Mouse (Mus musculus): Measurements from ENCODE around the gene Gm17555. TPM values are rescaled to one million over a fixed set of nuclear protein-coding genes. Genes with fewer than 3 reads are reported as not detected.
"Not testable (repeated sequence)": the region's sequence is repeated elsewhere in the genome, so short reads cannot be mapped to it uniquely, and the experiment has no call there.

Gm17555 gene
- not detected in 2 replicates for polyA plus RNA-seq (2014; fragmentation: Nextera tagmentation; extraction: Ambion mirVana)

DNA sequence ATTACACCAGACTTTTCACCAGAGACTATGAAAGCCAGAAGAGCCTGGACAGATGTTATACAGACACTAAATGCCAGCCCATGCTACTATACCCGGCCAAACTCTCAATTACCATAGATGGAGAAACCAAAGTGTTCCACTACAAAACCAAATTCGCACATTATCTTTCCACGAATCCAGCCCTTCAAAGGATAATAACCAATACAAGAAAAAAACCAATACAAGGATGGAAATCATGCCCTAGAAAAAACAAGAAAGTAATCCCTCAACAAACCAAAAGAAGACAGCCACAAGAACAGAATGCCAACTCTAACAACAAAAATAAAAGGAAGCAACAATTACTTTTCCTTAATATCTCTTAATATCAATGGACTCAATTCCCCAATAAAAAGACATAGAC is at the start of gene Gm17555:
Gene Gm17555 (plus strand): TSS at position 301 of the 400 bp plus-strand sequence.
- H3K4me2 ChIP-seq; H3K27me3 ChIP-seq (replicated peaks; ENCODE audit: control insufficient read depth, insufficient read depth, low read length); H3K4me3 ChIP-seq (ENCODE audit: low read depth, low read length); H3K27ac ChIP-seq (ENCODE audit: low read depth, low read length); DNase-seq (ENCODE audit: low spot score); H3K9me3 ChIP-seq (ENCODE audit: control insufficient read depth, low read length); H3K36me3 ChIP-seq (ENCODE audit: control insufficient read depth, insufficient read depth, low read length); H3K9ac ChIP-seq (ENCODE audit: low read depth, low read length); ATAC-seq (replicated peaks; ENCODE audit: low FRiP score); H3K4me1 ChIP-seq (replicated peaks; ENCODE audit: control insufficient read depth, insufficient read depth, low read length): not testable (repeated sequence)
- 89% methylated on average over 3 of the region's 3 CpGs for WGBS

DNA sequence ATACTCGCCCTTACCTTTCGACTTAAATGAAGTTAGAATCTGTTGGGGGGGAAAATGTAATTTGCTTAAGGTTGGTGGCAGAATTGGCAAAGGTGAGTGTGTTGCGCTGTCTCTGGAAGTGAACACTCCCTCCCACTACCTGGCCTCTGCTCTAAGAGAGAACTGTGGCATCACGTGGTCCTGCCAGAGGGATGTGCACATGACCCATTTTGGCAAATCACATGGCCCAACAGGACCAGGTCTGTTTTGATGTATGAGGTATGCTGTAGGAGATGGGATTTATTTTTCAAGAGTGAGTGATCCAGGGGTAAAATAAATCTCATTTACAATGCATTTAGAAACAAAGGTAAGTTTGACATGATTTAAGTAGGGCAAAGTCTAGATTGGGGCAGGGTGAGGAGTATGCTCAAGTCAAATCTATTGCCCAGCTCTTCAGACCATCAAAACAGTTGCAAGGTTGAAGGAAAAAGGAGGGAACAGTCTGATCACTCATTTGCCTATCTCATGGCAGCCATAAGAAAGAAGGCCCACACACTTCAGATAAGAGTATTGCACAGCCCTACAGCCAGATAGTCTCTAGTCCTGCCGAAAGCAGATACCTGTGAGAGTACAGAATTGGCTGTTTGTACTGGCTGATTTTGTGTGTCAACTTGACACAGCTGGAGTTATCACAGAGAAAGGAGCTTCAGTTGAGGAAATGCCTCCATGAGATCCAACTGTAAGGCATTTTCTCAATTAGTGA is 49.5 kb upstream of the Gm17555 start:
- H3K4me2 ChIP-seq, result no peak overlapping the region

DNA sequence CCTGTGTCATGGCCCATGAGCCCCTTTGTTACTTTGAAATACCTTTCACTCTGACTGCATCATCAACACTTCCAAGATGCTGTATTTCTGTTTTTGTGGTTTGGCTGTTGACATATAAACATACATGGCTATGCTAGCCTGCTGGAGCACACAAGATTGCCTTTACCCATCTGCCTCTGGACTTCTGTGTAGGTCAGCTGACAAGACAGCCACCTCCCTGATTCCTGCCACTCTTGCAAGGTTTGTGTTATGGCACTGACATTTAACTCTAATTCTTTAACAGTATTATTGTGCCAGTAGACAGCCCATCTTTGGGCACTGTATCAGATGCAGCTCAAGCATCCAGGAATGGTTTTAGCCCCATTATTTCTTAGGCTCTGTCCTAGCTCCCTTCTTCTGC is 48.6 kb upstream of the Gm17555 start:
- no peaks in the 10 kb centered on the region for H3K9me3 ChIP-seq (ENCODE audit: control insufficient read depth, low read length)
- peak overlapping the region; percentile 91 for H3K27ac ChIP-seq (ENCODE audit: low read depth, low read length)
- H3K4me1 ChIP-seq (replicated peaks; ENCODE audit: control insufficient read depth, insufficient read depth, low read length), result peaks cover 9% of the 10 kb centered on the region
- H3K9ac ChIP-seq (ENCODE audit: low read depth, low read length), result no peak overlapping the region; the same call in 1 of the 2 replicates
- no peak overlapping the region for H3K4me3 ChIP-seq (ENCODE audit: low read depth, low read length)
- H3K36me3 ChIP-seq (ENCODE audit: control insufficient read depth, insufficient read depth, low read length), result peaks cover 11% of the 10 kb centered on the region; the same call in 1 of the 2 replicates
- ATAC-seq (replicated peaks; ENCODE audit: low FRiP score), result no peak
- peak overlapping the region; percentile 49 for H3K4me2 ChIP-seq
- no peak for DNase-seq (ENCODE audit: low spot score)
- no peaks in the 10 kb centered on the region for H3K27me3 ChIP-seq (replicated peaks; ENCODE audit: control insufficient read depth, insufficient read depth, low read length)

More for the DNA sequence above, 49.5 kb upstream of the Gm17555 start:
- 80% methylated on average over 5 of the region's 5 CpGs for WGBS
- Histone ChIP-seq H3K36me3 (ENCODE audit: control insufficient read depth, insufficient read depth, low read length) (peaks cover 14% of the 10 kb centered on the region; the same call in 1 of the 2 replicates), H3K4me1 (replicated peaks; ENCODE audit: control insufficient read depth, insufficient read depth, low read length) (peaks cover 9% of the 10 kb centered on the region), H3K9ac (ENCODE audit: low read depth, low read length) (no peak overlapping the region), H3K27ac (ENCODE audit: low read depth, low read length) (peak overlapping the region; percentile 75), H3K9me3 (ENCODE audit: control insufficient read depth, low read length) (peaks cover 2% of the 10 kb centered on the region; the same call in 1 of the 2 replicates), H3K27me3 (replicated peaks; ENCODE audit: control insufficient read depth, insufficient read depth, low read length) (no peaks in the 10 kb centered on the region), H3K4me3 (ENCODE audit: low read depth, low read length) (no peak overlapping the region)
- peak; percentile 100 for ATAC-seq (replicated peaks; ENCODE audit: low FRiP score)
- DNase-seq (ENCODE audit: low spot score), result no peak

DNA sequence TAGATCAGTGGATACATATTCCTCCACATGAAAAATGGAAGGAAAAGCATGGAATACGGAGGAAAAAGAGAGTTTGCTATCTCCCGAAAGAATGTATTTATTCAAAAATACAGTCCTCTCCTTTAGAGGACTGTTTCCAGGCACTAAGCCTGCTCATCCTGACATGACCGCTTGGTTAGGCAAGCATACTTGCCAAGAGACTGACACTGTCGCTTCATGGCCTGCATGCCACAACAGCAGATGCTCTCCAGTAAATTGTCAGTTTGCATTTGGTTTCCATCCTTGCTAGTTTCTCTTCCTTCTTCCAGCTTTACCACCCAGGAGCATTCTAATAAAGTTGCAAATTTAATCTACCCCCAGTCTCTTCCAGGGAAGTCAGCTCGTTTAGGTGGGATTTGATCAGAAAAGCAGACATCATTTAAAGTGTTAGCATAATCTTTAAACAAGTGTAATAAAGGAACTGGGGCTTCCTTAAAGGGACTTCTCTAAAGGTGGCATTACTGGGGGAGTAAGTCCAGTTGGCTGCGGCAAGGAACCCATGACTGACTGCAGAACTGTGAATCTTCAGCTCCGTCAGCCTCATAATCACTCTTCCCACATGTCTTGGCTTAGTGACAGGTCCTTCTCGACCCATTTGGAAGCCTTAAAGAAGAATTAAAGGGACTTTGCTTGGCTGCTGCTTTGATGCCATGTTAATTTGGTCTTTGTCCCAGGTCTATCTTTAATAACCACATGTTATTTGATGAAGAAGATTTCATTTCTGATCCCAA is 47.9 kb upstream of the Gm17555 start:
- Histone ChIP-seq H3K4me1 (replicated peaks; ENCODE audit: control insufficient read depth, insufficient read depth, low read length) (peaks cover 9% of the 10 kb centered on the region), H3K4me2 (peak overlapping the region; percentile 49), H3K9ac (ENCODE audit: low read depth, low read length) (no peak overlapping the region), H3K9me3 (ENCODE audit: control insufficient read depth, low read length) (no peaks in the 10 kb centered on the region), H3K27ac (ENCODE audit: low read depth, low read length) (peak overlapping the region; percentile 91), H3K36me3 (ENCODE audit: control insufficient read depth, insufficient read depth, low read length) (peaks cover 5% of the 10 kb centered on the region; the same call in 1 of the 2 replicates), H3K27me3 (replicated peaks; ENCODE audit: control insufficient read depth, insufficient read depth, low read length) (no peaks in the 10 kb centered on the region), H3K4me3 (ENCODE audit: low read depth, low read length) (no peak overlapping the region)
- DNase-seq (ENCODE audit: low spot score) (no peak), ATAC-seq (replicated peaks; ENCODE audit: low FRiP score) (no peak)
- 86% methylated on average over 8 of the region's 8 CpGs for WGBS

DNA sequence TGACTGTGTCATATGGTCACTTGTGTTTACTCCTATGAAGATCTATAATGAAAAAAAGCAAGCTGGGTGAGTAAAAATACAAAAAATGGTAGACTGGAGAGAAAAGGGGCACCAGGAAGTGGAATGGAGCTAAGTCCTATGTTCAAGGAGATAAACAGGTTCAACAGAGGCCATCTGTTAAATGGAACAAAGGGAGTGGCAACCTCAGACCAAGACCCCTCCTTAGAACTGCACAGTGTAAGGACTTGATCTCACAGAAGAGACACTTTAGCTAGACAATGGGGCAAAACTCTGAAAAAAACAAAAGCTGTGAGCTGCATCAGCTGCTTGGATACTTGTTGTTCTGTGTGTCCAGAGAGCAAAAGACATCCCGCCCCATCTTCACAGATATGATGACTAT is 43.5 kb upstream of the Gm17555 start:
- H3K27me3 ChIP-seq (replicated peaks; ENCODE audit: control insufficient read depth, insufficient read depth, low read length), result no peaks in the 10 kb centered on the region
- no peak overlapping the region for H3K27ac ChIP-seq (ENCODE audit: low read depth, low read length)
- H3K9me3 ChIP-seq (ENCODE audit: control insufficient read depth, low read length), result no peaks in the 10 kb centered on the region
- H3K4me3 ChIP-seq (ENCODE audit: low read depth, low read length), result no peak overlapping the region
- no peak overlapping the region for H3K9ac ChIP-seq (ENCODE audit: low read depth, low read length)
- H3K4me1 ChIP-seq (replicated peaks; ENCODE audit: control insufficient read depth, insufficient read depth, low read length), result peaks cover 5% of the 10 kb centered on the region; the same call in 1 of the 2 replicates
- peak; percentile 64 for ATAC-seq (replicated peaks; ENCODE audit: low FRiP score)
- no peak for DNase-seq (ENCODE audit: low spot score)
- WGBS, result 97% methylated on average over 1 of the region's 1 CpGs
- H3K4me2 ChIP-seq, result no peak overlapping the region
- H3K36me3 ChIP-seq (ENCODE audit: control insufficient read depth, insufficient read depth, low read length), result no peaks in the 10 kb centered on the region

DNA sequence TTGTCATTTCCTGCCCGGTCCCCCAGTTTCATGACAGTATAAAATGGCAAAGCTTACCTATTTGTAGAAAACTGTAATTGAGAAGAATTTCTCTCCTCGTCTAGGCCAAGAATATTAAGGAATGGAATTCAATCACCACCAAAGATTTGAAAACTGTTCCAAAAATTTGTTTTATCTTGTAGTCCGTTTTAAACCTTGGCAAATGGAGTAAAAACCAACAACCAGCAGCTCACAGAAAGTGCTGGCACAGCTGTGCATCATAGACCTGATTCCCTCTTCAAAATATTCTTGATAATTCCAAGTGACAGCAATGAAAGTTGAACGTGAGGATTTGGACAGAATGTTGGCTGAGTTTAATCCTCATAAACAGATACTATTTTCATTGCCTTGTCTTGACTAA is 23.6 kb upstream of the Gm17555 start:
- DNase-seq (ENCODE audit: low spot score) (no peak), ATAC-seq (replicated peaks; ENCODE audit: low FRiP score) (no peak)
- H3K9ac ChIP-seq (ENCODE audit: low read depth, low read length), result no peak overlapping the region
- H3K4me3 ChIP-seq (ENCODE audit: low read depth, low read length), result no peak overlapping the region
- H3K4me1 ChIP-seq (replicated peaks; ENCODE audit: control insufficient read depth, insufficient read depth, low read length), result no peaks in the 10 kb centered on the region
- H3K36me3 ChIP-seq (ENCODE audit: control insufficient read depth, insufficient read depth, low read length), result no peaks in the 10 kb centered on the region
- H3K4me2 ChIP-seq, result no peak overlapping the region
- 76% methylated on average over 4 of the region's 4 CpGs for WGBS
- H3K27ac ChIP-seq (ENCODE audit: low read depth, low read length), result no peak overlapping the region
- no peaks in the 10 kb centered on the region for H3K27me3 ChIP-seq (replicated peaks; ENCODE audit: control insufficient read depth, insufficient read depth, low read length)
- no peaks in the 10 kb centered on the region for H3K9me3 ChIP-seq (ENCODE audit: control insufficient read depth, low read length)

DNA sequence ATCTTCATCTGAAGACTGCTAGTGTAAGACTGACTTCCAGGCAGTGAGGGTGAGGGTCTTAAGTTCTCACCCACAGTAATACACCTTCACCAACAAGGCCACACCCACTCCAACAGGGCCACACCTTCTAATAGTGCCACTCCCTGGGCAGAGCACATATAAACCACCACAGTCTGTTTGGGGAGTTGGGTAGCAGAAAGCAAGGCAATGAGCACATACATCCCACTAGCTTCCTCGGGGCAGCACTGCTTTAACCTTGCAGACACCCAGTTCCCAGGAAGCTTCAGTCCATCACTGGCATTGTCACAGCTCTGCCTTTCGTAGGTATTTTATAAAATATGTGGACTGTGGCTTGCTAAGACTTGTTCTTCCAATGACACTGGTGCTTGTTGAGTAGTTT is 22.8 kb upstream of the Gm17555 start:
- H3K9ac ChIP-seq (ENCODE audit: low read depth, low read length), result no peak overlapping the region
- H3K4me3 ChIP-seq (ENCODE audit: low read depth, low read length), result no peak overlapping the region
- H3K4me2 ChIP-seq, result no peak overlapping the region
- 85% methylated on average over 2 of the region's 2 CpGs for WGBS
- H3K27ac ChIP-seq (ENCODE audit: low read depth, low read length), result no peak overlapping the region
- H3K36me3 ChIP-seq (ENCODE audit: control insufficient read depth, insufficient read depth, low read length), result no peaks in the 10 kb centered on the region
- no peaks in the 10 kb centered on the region for H3K9me3 ChIP-seq (ENCODE audit: control insufficient read depth, low read length)
- H3K4me1 ChIP-seq (replicated peaks; ENCODE audit: control insufficient read depth, insufficient read depth, low read length), result no peaks in the 10 kb centered on the region
- no peaks in the 10 kb centered on the region for H3K27me3 ChIP-seq (replicated peaks; ENCODE audit: control insufficient read depth, insufficient read depth, low read length)
- ATAC-seq (replicated peaks; ENCODE audit: low FRiP score) (no peak; the same call in 1 of the 2 replicates), DNase-seq (ENCODE audit: low spot score) (no peak)

DNA sequence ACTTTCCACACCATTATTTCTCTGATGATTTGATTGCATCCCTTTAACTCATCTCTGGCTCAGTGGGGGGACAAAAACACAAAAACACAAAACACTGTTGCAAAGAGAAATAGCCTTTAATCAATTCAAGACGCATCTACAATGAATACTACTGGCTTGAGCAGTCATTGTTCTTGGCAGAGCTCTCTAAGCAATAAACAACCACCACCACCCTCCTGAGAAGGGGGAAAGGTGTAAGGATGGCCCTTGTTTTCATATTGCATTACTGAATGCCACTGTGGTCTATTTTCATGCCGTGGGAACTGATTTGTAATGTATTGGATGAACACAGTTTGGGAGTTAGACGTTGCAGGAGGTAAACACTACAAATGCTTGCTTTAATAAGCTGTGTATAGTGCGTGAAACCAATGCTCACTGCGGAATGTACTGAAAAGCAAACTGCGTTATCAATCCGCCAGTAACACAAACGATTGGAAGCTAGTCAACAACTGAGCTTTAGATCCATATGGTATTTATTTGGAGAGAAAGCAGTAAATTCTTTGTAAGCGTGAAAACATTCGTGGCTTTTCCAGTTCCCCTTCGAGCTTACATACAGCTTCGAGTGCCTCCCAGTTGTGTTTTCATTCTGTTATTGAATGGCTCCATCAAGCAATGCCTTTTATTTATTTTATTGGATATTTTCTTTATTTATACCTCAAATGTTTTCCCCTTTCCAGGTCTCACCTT is 19.1 kb upstream of the Gm17555 start:
- Histone ChIP-seq H3K4me3 (ENCODE audit: low read depth, low read length) (no peak overlapping the region), H3K27ac (ENCODE audit: low read depth, low read length) (no peak overlapping the region), H3K9me3 (ENCODE audit: control insufficient read depth, low read length) (no peaks in the 10 kb centered on the region), H3K27me3 (replicated peaks; ENCODE audit: control insufficient read depth, insufficient read depth, low read length) (no peaks in the 10 kb centered on the region), H3K36me3 (ENCODE audit: control insufficient read depth, insufficient read depth, low read length) (no peaks in the 10 kb centered on the region), H3K4me2 (no peak overlapping the region), H3K9ac (ENCODE audit: low read depth, low read length) (no peak overlapping the region), H3K4me1 (replicated peaks; ENCODE audit: control insufficient read depth, insufficient read depth, low read length) (no peaks in the 10 kb centered on the region)
- WGBS, result 78% methylated on average over 12 of the region's 12 CpGs
- DNase-seq (ENCODE audit: low spot score), result no peak
- no peak for ATAC-seq (replicated peaks; ENCODE audit: low FRiP score)
